Mouse (Mus musculus) layer of hippocampus, adult 2 months (tissue): ENCODE measurements at regions not wholly inside any gene's neighbourhood (a gene's known extent, or its start where the extent isn't known, plus 50 kb on each side); places are given as distances from the start of the nearest gene placed in this dataset.

Experiments
- DNase-seq, 2 experiments: peaks; one replicate each; pipeline ENCODE4 v3.0.0; 2022; ENCODE audit warnings: low spot score in 2 of 2
- H3K27ac ChIP-seq: fragments of 200-600 bp; 2 replicates; pipeline ENCODE4 v1.8.1; 2022
- H3K4me3 ChIP-seq: fragments of 200-600 bp; 2 replicates; pipeline ENCODE4 v1.8.1; 2022; ENCODE audit warnings: mild to moderate bottlenecking
- CTCF ChIP-seq: fragments of 200-600 bp; conservative IDR thresholded peaks from 2 replicates; pipeline ENCODE4 v1.8.1; 2022; ENCODE audit warnings: antibody characterized with exemption, mild to moderate bottlenecking, moderate library complexity

DNA sequence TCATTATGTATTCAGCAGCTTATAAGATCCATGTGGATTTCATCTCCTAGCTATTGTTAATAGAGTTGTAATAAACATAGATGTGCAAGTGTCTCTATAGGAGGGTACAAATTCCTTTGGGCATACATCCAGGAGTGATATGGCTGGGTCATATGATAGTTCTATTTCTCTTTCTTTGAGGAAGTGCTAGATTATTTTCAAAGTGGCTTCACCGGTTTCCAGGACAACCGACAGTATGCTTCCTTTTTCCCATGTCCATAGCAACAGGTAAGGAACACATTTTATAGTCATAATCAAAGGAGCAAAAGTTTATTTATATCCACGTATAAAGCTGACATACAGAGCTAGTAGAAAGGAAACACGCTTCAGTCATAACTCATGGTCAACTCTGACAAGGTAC is 710.2 kb upstream of the Tenm4 start:
- H3K27ac ChIP-seq: no peak overlapping the region
- TF ChIP-seq CTCF: no peak
- H3K4me3 ChIP-seq: no peak overlapping the region
- DNase-seq: no peak

DNA sequence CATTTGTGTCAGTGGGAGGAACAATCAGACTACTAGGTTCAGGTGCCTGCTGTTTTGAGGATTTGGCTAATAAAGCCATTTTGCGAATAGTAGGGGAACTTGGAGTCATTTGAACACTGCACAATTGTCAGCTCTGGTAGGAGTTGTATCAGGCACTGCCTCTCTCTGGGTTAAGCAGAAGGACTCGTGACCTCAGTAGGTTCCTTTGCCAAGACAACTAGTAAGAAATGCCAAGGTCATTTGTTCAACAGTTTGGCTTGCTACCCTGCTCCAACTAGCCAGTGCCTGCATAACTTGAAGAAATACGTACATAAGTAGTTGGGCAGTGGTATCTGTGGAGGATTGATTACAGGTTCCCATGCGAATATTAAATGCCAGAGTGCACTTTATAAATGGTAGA is 705.5 kb upstream of the Tenm4 start:
- no peak for DNase-seq
- no peak for TF ChIP-seq CTCF
- Histone ChIP-seq H3K4me3 (no peak overlapping the region), H3K27ac (no peak overlapping the region)

DNA sequence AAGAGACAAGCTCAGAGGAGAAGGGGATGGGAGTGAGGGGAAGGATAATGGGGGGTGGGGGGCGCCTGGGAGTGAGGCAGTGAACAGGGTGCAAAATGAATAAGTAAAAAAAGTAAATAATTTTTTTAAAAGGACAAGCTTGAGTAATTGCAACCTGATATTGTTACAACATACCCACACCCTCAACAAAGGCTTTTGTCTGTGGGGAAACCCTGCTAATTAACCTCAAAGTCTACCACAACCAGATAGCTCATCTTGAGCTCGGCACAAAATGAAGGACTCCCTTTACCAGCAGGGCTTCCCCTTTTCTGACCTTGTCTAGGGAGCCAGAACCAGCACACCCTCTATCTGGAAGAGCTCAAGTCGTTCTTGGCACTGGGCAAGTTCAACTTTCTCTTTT is 704.0 kb upstream of the Tenm4 start:
- no peak for TF ChIP-seq CTCF
- Histone ChIP-seq H3K4me3 (no peak overlapping the region), H3K27ac (no peak overlapping the region)
- no peak for DNase-seq

DNA sequence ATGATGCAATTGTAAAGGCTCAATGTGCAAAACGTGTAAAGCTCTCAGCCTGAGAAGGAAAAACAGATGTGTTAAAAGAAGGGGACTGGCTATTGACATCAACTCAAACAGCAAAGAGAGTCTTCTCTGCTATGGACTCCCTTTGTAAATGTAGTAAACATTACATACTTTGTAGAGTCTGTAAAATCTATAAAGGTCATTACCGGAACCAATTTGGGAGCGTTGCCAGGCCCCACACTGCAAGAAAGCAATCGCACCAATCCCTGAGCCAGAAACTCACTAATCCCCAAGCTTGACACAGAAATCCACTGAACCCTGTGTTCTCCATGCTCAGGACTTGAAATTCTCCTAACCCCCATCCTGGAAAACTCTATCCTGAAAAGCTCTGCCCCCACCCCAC is 697.2 kb upstream of the Tenm4 start:
- no peak for DNase-seq
- H3K4me3 ChIP-seq: no peak overlapping the region
- H3K27ac ChIP-seq: no peak overlapping the region
- TF ChIP-seq CTCF: no peak

DNA sequence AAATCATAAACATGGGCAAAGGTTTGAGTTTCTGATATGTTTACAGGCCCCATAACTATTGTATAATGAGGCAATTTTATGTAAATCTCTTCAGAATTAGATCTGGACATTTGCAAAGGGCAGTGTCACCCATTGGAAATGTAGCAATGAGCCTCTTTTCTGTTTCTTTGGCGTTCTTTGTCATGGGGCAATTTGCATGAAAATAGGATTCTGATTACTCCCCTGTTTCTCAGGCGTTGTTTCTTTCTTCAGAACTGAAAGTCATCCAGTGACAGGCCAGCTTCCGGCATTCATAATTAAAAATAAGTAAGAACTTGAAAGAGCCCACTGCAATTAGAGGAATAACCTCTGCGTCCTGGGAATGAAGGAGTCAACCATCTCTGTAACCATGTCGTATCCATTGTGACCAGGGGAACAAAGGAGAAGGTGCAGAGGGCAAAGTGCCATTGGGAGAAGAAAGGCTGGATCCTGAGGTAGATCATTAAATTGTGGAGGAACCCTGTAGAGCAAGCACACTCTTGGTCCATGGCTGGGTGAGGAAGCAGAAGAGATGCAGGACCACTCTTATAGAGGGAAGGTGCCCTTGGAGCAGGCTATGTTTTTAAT is 690.8 kb upstream of the Tenm4 start:
- H3K4me3 ChIP-seq: no peak overlapping the region
- no peak for DNase-seq
- no peak for TF ChIP-seq CTCF
- H3K27ac ChIP-seq: no peak overlapping the region

DNA sequence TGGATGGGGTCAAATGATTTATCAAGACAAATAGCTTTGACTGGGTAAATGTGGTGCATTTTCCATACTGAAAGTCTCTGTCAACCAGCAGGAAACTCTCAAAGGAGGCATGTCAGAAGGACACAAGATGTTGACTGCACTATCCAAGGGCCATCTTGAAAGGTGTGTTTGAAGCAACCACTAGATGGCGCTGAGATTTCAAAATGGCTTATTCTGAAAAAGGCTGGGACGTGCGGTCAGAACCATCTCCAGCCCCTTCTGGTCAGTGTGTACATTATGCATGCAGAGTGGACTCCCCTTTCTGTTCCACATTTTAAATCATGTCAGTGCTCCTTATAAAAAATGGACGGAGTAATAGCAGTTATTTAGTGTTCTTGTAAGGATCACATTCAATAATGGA is 681.4 kb upstream of the Tenm4 start:
- H3K4me3 ChIP-seq: no peak overlapping the region
- peak; percentile 91 for TF ChIP-seq CTCF

DNA sequence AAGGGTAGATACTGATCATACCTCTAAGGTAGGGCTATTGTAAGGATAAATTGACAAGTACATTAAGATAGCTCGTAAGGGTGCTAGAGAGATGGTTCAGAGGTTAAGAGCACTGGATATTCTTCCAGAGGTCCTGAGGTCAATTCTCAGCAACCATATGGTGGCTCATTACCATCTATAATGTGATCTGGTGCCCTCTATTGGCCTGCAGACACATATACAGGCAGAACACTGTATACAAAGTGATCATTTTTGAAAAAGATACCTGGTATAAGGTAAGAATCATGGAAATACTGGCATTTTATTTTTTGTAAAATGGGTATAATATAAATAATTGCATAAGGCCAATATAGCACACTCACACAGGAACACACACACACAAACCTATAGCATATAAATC is 676.3 kb upstream of the Tenm4 start:
- no peak overlapping the region for H3K4me3 ChIP-seq
- TF ChIP-seq CTCF: peak; percentile 53
- no peak overlapping the region for H3K27ac ChIP-seq
- DNase-seq: no peak

More for the DNA sequence above, 681.4 kb upstream of the Tenm4 start:
- H3K27ac ChIP-seq: no peak overlapping the region
- peak; percentile 23 to 57 for DNase-seq

DNA sequence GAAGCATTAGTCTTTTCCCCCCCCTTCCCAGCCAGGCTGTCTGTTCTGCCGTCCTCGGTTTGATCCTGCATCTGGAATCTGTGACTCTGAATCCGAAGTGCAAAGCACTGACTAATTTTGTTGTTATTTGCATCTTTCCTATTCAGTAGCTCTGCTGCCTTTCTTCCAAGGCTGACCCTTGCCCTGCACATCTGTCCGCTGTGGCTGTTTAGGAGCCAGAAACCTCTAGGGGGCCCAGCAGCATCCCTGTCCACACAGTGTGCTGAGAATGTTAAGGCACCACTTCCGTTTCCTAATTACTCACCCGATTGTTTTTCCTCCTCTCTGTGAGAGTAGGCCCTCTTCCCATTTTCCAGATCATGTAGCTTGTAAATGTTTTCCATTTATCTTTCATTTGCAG is 668.1 kb upstream of the Tenm4 start:
- Histone ChIP-seq H3K27ac (no peak overlapping the region), H3K4me3 (no peak overlapping the region)
- TF ChIP-seq CTCF: peak; percentile 15; the same call in 1 of the 2 replicates
- DNase-seq: no peak

DNA sequence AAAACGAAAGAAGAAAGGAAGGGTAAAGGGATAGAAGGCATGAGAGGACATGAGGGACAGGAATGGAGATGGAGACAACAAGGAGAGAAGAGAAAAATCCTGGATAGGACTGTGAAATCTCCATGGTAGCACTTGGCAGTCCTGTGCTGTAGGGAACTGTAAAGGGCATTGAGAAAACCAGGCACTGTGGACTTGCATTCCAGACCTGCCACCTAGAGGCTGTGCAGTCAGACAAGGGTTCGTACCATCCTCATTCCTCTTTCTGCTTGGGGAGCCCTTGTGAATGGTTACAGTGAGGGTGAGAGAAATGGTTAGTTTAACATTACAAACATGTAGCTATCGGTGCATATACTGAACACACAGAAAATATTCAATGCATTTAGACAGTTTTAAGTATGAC is 623.8 kb upstream of the Tenm4 start:
- peak; percentile 42 for TF ChIP-seq CTCF
- Histone ChIP-seq H3K4me3 (no peak overlapping the region), H3K27ac (no peak overlapping the region)
- no peak for DNase-seq

DNA sequence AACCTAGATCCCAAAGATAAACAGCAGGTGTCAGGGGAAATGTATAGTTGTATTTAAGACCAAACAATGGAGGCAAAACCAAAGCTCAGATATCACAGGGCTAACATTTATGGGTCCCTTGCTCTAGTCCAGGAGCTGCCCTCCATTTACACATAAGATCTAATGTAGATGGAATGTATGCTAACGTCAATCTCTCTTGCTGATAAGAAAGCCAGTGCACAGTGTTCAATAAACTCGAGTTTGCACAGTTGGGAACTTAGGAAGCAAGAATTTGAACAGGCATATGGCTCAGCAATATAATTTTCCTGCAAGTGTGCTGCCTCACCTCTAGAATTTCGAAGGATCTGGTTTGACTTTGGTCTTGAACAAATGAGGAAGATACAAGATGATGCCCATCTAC is 620.9 kb upstream of the Tenm4 start:
- no peak for TF ChIP-seq CTCF
- DNase-seq: no peak
- H3K27ac ChIP-seq: no peak overlapping the region
- H3K4me3 ChIP-seq: no peak overlapping the region

DNA sequence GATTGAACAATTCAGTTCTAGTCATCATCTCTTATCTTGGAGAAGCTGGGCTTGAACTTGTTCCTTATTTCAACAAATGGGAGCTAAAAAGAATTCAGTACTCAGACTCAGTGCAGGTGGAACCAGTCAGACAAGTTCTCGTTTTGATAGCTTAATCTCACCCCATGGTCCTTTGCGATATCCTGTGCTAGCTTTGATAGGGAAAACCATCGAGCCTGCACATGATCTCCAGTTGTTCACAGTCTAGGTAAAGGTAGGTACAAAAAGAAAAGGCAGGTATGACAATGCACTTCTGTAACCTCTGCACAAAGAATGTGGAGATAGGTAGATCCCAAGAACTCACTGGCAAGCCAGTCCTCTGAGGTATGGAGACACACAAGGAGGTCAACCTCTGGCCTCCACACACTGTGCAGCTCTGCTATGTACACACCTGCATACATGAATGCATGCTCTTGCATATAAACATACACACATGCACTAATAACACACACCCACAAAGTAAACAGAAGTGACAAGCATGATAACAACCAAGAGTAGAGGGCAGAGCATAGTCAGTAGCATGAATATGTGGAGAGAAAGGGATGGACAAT is 619.2 kb upstream of the Tenm4 start:
- no peak for TF ChIP-seq CTCF
- DNase-seq: no peak
- H3K27ac ChIP-seq: no peak overlapping the region

DNA sequence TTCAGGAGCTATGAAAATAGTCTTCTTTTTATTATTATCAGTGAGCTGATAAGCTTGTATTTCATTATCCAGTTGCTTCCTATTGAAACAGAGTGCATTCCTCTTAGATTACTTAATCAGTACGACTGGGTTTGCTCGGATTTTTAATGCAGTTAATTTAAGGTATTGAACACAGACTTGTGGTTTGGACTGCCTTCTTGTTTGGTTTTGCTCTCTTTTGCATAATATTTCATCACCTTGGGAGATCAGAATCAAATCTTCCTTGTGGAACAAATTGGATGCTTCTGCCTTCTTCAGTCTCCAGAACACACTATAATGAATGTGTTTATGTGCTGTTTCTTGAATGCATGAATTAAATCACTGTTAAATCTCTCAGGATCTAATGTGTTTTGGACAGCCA is 612.5 kb upstream of the Tenm4 start:
- no peak for TF ChIP-seq CTCF
- DNase-seq: no peak
- no peak overlapping the region for H3K4me3 ChIP-seq
- H3K27ac ChIP-seq: no peak overlapping the region

More for the DNA sequence above, 619.2 kb upstream of the Tenm4 start:
- H3K4me3 ChIP-seq: no peak overlapping the region

DNA sequence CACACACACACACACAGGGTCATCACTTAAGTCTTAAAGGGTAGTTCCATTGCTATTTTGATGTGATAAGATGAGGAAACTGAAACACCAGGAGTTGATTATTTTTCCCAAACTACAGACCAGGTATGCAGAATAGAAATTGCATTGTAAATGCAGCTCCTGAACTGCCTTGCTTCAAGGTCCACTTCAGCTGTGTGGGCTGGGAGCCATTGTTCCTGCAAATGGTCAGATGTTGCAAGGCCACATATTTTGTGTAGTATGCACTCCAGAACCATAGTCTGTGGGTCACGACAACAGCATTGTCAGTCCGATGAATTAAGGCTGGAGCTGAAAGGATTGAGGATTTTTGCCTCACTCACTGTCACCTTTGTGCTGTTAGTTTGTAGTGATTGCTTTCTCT is 592.4 kb upstream of the Tenm4 start:
- H3K27ac ChIP-seq: no peak overlapping the region
- DNase-seq: no peak
- TF ChIP-seq CTCF: no peak
- H3K4me3 ChIP-seq: no peak overlapping the region

DNA sequence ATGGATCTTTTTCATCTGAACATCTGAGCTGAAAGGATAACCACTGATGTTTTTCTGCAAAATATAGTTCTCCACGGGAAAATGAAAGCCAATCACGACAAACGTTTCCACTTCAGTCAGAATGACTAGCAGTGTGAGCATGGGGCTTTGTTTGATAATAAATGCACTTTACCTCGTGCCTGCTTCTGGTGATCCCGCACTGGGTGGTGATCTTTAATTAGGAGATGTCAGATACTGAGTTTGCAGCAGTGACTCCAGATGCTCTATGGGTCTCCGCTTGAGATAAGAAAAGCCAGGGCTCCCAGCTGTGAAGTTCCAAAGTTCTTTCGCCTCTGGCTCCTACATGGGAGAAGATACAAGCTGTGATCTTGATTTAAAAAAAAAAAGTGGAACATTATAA is 589.7 kb upstream of the Tenm4 start:
- H3K27ac ChIP-seq: no peak overlapping the region
- H3K4me3 ChIP-seq: no peak overlapping the region
- DNase-seq: no peak
- no peak for TF ChIP-seq CTCF

DNA sequence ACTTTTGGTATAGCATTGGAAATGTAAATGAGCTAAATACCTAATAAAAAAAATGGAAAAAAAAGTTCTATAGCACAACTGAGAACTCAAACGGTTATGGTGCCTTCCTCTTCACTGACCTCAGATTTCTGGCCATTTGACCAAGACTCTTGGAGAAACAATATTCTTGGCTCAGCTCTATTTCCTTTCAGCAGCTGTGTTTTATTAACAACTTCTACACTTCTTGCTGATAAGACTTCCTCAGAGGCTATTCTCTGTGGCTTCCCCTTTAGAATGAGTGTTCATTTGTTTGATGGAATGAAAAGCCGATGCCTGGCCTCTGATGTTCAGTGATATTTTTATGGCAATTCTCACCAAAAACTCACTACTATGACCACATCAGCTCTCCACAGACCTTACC is 572.7 kb upstream of the Tenm4 start:
- DNase-seq: no peak
- no peak for TF ChIP-seq CTCF
- Histone ChIP-seq H3K27ac (no peak overlapping the region), H3K4me3 (no peak overlapping the region)
